Mouse (Mus musculus) kidney, embryonic 16.5 days (tissue): ENCODE measurements around the gene Map4k1. TPM values are rescaled to one million over a fixed set of nuclear protein-coding genes. Genes with fewer than 3 reads are reported as not detected.
A peak's percentile ranks its signal among the peaks of the same experiment; 100 is the strongest.

Source experiments
- ATAC-seq: fragments of 200-750 bp; cut with Nextera tagmentation; 2 replicates; pipeline ENCODE4 v1.8.0; 2017; ENCODE audit warnings: moderate TSS enrichment; ENCODE audit not compliant: low FRiP score, low TSS enrichment
- H3K27ac ChIP-seq: fragments of 300-500 bp; sonication (generic); 2 replicates; pipeline ENCODE4 v1.5.1; 2014; ENCODE audit warnings: low read length
- H3K27me3 ChIP-seq: fragments of 300-500 bp; sonication (generic); 2 replicates; pipeline ENCODE4 v1.6.1; 2014; ENCODE audit warnings: low read length, control low read depth, mixed read lengths; ENCODE audit not compliant: insufficient read depth
- H3K36me3 ChIP-seq: fragments of 300-500 bp; sonication (generic); 2 replicates; pipeline ENCODE4 v1.6.1; 2014; ENCODE audit warnings: low read length, control low read depth, mixed read lengths; ENCODE audit not compliant: insufficient read depth
- H3K4me1 ChIP-seq: fragments of 300-500 bp; sonication (generic); 2 replicates; pipeline ENCODE4 v1.6.1; 2014; ENCODE audit warnings: low read length, control low read depth, mixed read lengths; ENCODE audit not compliant: insufficient read depth
- H3K4me2 ChIP-seq: fragments of 300-500 bp; sonication (generic); replicated peaks from 2 replicates; pipeline ENCODE4 v1.6.1; 2014; ENCODE audit warnings: low read depth, low read length
- H3K4me3 ChIP-seq: fragments of 300-500 bp; sonication (generic); 2 replicates; pipeline ENCODE4 v1.5.1; 2014; ENCODE audit warnings: mild to moderate bottlenecking, low read length
- H3K9ac ChIP-seq: fragments of 300-500 bp; sonication (generic); replicated peaks from 2 replicates; pipeline ENCODE4 v1.6.1; 2014; ENCODE audit warnings: low read length
- H3K9me3 ChIP-seq: fragments of 300-500 bp; sonication (generic); 2 replicates; pipeline ENCODE4 v1.6.1; 2016; ENCODE audit warnings: low read length, control low read depth
- WGBS: fragments of 180-500 bp; shearing (Covaris S2); extraction: QIAGEN DNeasy Blood & Tissue Kit; methylation state at CpG from one replicate; pipeline ENCODE4 v1.1.7; 2014; 5-methylcytosine and 5-hydroxymethylcytosine counted together
- polyA plus RNA-seq: library from polyadenylated mRNA; unstranded; fragments of >200 nt; fragmentation: Nextera tagmentation; extraction: Ambion mirVana; gene quantifications from 2 replicates; pipeline ENCODE4 v1.2.1, GENCODE M21; 2015

Map4k1 gene
- polyA plus RNA-seq, 1 experiment from 2014 or later, result 9.7 TPM

DNA sequence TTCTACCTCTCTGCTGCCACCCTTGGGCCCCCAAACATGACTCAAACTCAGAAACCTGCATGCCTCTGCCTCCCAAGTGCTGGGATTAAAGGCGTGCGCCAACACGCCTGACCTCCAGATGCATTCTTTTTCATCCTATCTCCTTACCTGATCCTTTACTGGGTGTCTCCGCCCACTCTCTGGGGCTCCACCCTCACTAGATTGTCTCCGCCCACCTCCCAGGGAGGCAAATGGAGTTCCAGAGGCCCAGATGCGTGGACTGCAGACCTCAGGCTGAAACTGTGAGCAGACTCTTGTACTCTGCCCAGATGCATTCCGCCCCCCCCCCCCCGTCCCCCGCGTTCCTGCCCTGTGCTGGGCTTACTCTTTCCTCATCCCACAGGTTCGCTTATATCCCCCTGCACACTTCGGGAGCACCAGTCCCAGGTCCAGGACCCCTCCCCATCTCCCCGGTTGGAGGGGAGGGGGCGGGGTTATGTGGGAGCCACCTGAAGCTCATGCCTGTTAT lies 9.0 kb downstream of the Map4k1 start:
- Histone ChIP-seq H3K4me2 (no peak overlapping the region), H3K9me3 (no peaks in the 10 kb centered on the region), H3K27ac (no peak overlapping the region), H3K4me1 (no peaks in the 10 kb centered on the region), H3K36me3 (no peaks in the 10 kb centered on the region), H3K9ac (no peak overlapping the region), H3K27me3 (no peaks in the 10 kb centered on the region), H3K4me3 (no peak overlapping the region)
- no peak for ATAC-seq
- 62% methylated on average over 14 of the region's 14 CpGs for WGBS

DNA sequence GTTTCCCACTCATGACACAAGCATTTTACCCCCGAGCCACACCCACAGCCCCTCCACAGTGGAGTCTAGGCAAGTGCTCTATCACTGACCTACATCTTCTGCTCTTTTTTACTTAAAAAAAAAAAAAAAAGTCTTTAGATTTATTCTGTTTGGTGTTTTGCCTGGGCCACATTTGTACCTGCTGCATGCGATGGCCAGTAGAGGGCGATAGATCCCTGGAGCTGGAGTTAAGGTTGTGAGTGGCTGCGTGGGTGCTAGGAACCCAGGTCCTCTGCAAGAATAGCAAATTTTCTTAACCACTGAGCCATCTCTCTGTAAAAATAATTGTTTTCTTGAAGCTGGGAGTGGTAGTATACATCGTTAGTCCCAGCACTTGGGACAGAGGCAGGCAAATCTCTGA lies 9.8 kb downstream of the Map4k1 start:
- Histone ChIP-seq H3K9me3 (no peaks in the 10 kb centered on the region), H3K36me3 (no peaks in the 10 kb centered on the region), H3K27ac (no peak overlapping the region), H3K4me1 (no peaks in the 10 kb centered on the region), H3K4me3 (no peak overlapping the region), H3K4me2 (no peak overlapping the region), H3K9ac (no peak overlapping the region), H3K27me3 (no peaks in the 10 kb centered on the region)
- ATAC-seq, result no peak
- 76% methylated on average over 5 of the region's 5 CpGs for WGBS

- WGBS, result 85% methylated on average over 3 of the region's 3 CpGs
- Histone ChIP-seq H3K9ac (no peak overlapping the region), H3K36me3 (no peaks in the 10 kb centered on the region), H3K27me3 (no peaks in the 10 kb centered on the region), H3K9me3 (no peaks in the 10 kb centered on the region), H3K4me2 (no peak overlapping the region), H3K27ac (no peak overlapping the region), H3K4me1 (no peaks in the 10 kb centered on the region), H3K4me3 (no peak overlapping the region)
- no peak for ATAC-seq
These were observed 11.1 kb downstream of the Map4k1 start for GRCm38 (mm10) chr7:28992997-28993396.

GRCm38 (mm10) chr7:28993402-28993801 lies 11.6 kb downstream of the Map4k1 start:
- 87% methylated on average over 3 of the region's 3 CpGs for WGBS
- no peaks in the 10 kb centered on the region for H3K9me3 ChIP-seq
- no peaks in the 10 kb centered on the region for H3K4me1 ChIP-seq
- ATAC-seq, result no peak
- no peaks in the 10 kb centered on the region for H3K36me3 ChIP-seq
- no peaks in the 10 kb centered on the region for H3K27me3 ChIP-seq
- no peak overlapping the region for H3K9ac ChIP-seq
- H3K27ac ChIP-seq, result no peak overlapping the region
- H3K4me2 ChIP-seq, result no peak overlapping the region
- H3K4me3 ChIP-seq, result no peak overlapping the region

- peaks cover 6% of the 10 kb centered on the region; the same call in 1 of the 2 replicates for H3K4me1 ChIP-seq
- H3K4me2 ChIP-seq, result peak overlapping the region; percentile 98
- H3K36me3 ChIP-seq, result no peaks in the 10 kb centered on the region
- no peaks in the 10 kb centered on the region for H3K27me3 ChIP-seq
- ATAC-seq, result peak; percentile 86
- no peaks in the 10 kb centered on the region for H3K9me3 ChIP-seq
- peak overlapping the region; percentile 58 for H3K4me3 ChIP-seq
- peak overlapping the region; percentile 73 for H3K27ac ChIP-seq
- WGBS, result 4% methylated on average over 43 of the region's 43 CpGs
- peak overlapping the region; percentile 79 for H3K9ac ChIP-seq
These were observed 19.1 kb downstream of the Map4k1 start for GRCm38 (mm10) chr7:29000651-29001605.

DNA sequence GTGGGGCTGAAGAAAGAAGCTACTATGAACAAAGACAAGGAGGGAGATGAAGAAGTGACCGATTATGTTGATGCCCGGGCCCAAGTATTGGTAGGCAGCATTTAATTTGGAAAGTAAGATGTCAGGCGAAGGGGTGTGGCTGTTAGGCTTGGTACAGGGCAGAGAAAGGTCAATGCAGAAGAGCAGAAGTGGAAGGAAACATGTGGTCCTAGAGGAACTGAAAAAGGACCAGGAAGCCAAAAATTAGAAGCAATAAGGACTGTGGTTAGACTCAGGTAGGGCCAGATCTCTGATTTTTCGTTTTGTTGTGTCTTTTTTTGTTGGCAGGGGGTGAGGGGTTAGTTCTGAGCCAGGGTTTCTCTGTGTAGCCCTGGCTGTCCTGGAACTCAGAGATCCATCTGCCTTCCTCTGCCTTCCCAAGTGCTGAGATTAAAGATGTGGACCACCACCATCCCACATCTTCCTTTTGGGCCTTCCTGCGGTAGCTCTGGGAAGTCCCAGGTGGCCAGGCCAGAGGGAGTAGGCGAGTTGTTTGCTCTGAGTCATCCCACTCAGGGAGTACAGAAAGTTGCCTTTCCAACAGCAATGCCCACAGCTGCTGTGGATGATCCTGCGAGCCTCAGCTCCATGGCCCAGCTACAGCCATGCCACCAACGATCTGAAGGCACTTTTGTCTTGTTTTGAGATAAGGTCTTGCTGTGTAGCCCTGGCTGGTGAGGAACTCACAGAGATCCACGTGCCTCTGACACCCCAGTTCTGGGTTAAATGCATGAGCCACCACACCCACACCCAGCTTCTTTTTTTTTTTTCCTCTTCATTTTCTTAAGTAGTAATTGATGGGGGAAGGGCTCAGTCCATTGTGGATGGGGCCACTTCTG lies 25.6 kb downstream of the Map4k1 start:
- H3K36me3 ChIP-seq, result no peaks in the 10 kb centered on the region
- no peak for ATAC-seq
- H3K27ac ChIP-seq, result no peak overlapping the region

GRCm38 (mm10) chr7:29008171-29008570 lies 26.3 kb downstream of the Map4k1 start:
- H3K4me1 ChIP-seq, result no peaks in the 10 kb centered on the region
- ATAC-seq, result no peak

More for the DNA sequence above, 25.6 kb downstream of the Map4k1 start:
- H3K9me3 ChIP-seq, result no peaks in the 10 kb centered on the region
- H3K4me1 ChIP-seq, result no peaks in the 10 kb centered on the region
- 77% methylated on average over 9 of the region's 9 CpGs for WGBS
- H3K27me3 ChIP-seq, result no peaks in the 10 kb centered on the region
- no peak overlapping the region for H3K4me3 ChIP-seq
- no peak overlapping the region for H3K9ac ChIP-seq
- H3K4me2 ChIP-seq, result no peak overlapping the region

GRCm38 (mm10) chr7:29008714-29009113 lies 26.9 kb downstream of the Map4k1 start:
- 69% methylated on average over 9 of the region's 9 CpGs for WGBS
- ATAC-seq, result no peak
- Histone ChIP-seq H3K27ac (no peak overlapping the region), H3K4me3 (no peak overlapping the region), H3K9ac (no peak overlapping the region), H3K27me3 (no peaks in the 10 kb centered on the region), H3K4me1 (no peaks in the 10 kb centered on the region), H3K36me3 (no peaks in the 10 kb centered on the region), H3K9me3 (no peaks in the 10 kb centered on the region), H3K4me2 (no peak overlapping the region)

More at GRCm38 (mm10) chr7:29008171-29008570, 26.3 kb downstream of the Map4k1 start:
- Histone ChIP-seq H3K27ac (no peak overlapping the region), H3K4me2 (no peak overlapping the region), H3K27me3 (no peaks in the 10 kb centered on the region), H3K36me3 (no peaks in the 10 kb centered on the region), H3K9ac (no peak overlapping the region), H3K9me3 (no peaks in the 10 kb centered on the region), H3K4me3 (no peak overlapping the region)
- 93% methylated on average over 10 of the region's 10 CpGs for WGBS

- Histone ChIP-seq H3K36me3 (no peaks in the 10 kb centered on the region), H3K4me2 (no peak overlapping the region), H3K27ac (no peak overlapping the region), H3K9me3 (peaks cover 6% of the 10 kb centered on the region), H3K27me3 (peaks cover 20% of the 10 kb centered on the region), H3K4me3 (no peak overlapping the region), H3K4me1 (peaks cover 4% of the 10 kb centered on the region), H3K9ac (no peak overlapping the region)
- ATAC-seq, result no peak
- 93% methylated on average over 1 of the region's 1 CpGs for WGBS
These were observed 33.1 kb downstream of the Map4k1 start for GRCm38 (mm10) chr7:29014984-29015383.
